Mouse (Mus musculus) lung, postnatal 0 days (tissue): ENCODE measurements around the gene Tufm. TPM values are rescaled to one million over a fixed set of nuclear protein-coding genes. Genes with fewer than 3 reads are reported as not detected.
"Not testable (repeated sequence)": the region's sequence is repeated elsewhere in the genome, so short reads cannot be mapped to it uniquely, and the experiment has no call there.

Experiments
- ATAC-seq: fragments of 200-750 bp; cut with Nextera tagmentation; 2 replicates; pipeline ENCODE4 v1.8.0; 2017; ENCODE audit warnings: moderate library complexity
- DNase-seq: peaks from one replicate; pipeline ENCODE4 v3.0.0-alpha.2; 2016; ENCODE audit warnings: low spot score
- H3K27ac ChIP-seq: fragments of 300-500 bp; sonication (generic); 2 replicates; pipeline ENCODE4 v1.5.1; 2014; ENCODE audit warnings: antibody characterized with exemption, mild to moderate bottlenecking, low read length, mixed read lengths
- H3K27me3 ChIP-seq: fragments of 300-500 bp; sonication (generic); replicated peaks from 2 replicates; pipeline ENCODE4 v1.6.1; 2014; ENCODE audit warnings: low read length, mixed read lengths; ENCODE audit not compliant: insufficient read depth
- H3K36me3 ChIP-seq: fragments of 300-500 bp; sonication (generic); 2 replicates; pipeline ENCODE4 v1.6.1; 2014; ENCODE audit warnings: low read length, mixed read lengths; ENCODE audit not compliant: insufficient read depth
- H3K4me1 ChIP-seq: fragments of 300-500 bp; sonication (generic); 2 replicates; pipeline ENCODE4 v1.6.1; 2014; ENCODE audit warnings: antibody characterized with exemption, low read depth, low read length, mixed read lengths; ENCODE audit not compliant: insufficient read depth
- H3K4me2 ChIP-seq: fragments of 300-500 bp; sonication (generic); replicated peaks from 2 replicates; pipeline ENCODE4 v1.6.1; 2014; ENCODE audit warnings: low read depth, mild to moderate bottlenecking, low read length, moderate library complexity, mixed read lengths
- H3K4me3 ChIP-seq: fragments of 300-500 bp; sonication (generic); 2 replicates; pipeline ENCODE4 v1.5.1; 2014; ENCODE audit warnings: low read depth, low read length
- H3K9ac ChIP-seq: fragments of 300-500 bp; sonication (generic); replicated peaks from 2 replicates; pipeline ENCODE4 v1.6.1; 2014; ENCODE audit warnings: low read depth, mild to moderate bottlenecking
- H3K9me3 ChIP-seq: fragments of 300-500 bp; sonication (generic); 2 replicates; pipeline ENCODE4 v1.6.1; 2016; ENCODE audit warnings: low read length, mixed read lengths
- CTCF ChIP-seq: IDR thresholded peaks from 2 replicates; pipeline ENCODE4 v1.5.1; 2016; ENCODE audit warnings: antibody characterized with exemption, mild to moderate bottlenecking
- EP300 ChIP-seq: IDR thresholded peaks from 2 replicates; pipeline ENCODE4 v1.6.1; 2016; ENCODE audit warnings: antibody characterized with exemption, mild to moderate bottlenecking, control low read depth
- WGBS: fragments of 180-500 bp; shearing (Covaris S2); extraction: QIAGEN DNeasy Blood & Tissue Kit; methylation state at CpG from one replicate; pipeline ENCODE4 v1.1.7; 2014; 5-methylcytosine and 5-hydroxymethylcytosine counted together
- polyA plus RNA-seq: library from polyadenylated mRNA; unstranded; fragments of >200 nt; fragmentation: Nextera tagmentation; extraction: Ambion mirVana; gene quantifications from 2 replicates; pipeline ENCODE4 v1.2.1, GENCODE M21; 2015

Gene Tufm
- polyA plus RNA-seq, 1 experiment from 2014 or later, result 47.3 TPM

DNA sequence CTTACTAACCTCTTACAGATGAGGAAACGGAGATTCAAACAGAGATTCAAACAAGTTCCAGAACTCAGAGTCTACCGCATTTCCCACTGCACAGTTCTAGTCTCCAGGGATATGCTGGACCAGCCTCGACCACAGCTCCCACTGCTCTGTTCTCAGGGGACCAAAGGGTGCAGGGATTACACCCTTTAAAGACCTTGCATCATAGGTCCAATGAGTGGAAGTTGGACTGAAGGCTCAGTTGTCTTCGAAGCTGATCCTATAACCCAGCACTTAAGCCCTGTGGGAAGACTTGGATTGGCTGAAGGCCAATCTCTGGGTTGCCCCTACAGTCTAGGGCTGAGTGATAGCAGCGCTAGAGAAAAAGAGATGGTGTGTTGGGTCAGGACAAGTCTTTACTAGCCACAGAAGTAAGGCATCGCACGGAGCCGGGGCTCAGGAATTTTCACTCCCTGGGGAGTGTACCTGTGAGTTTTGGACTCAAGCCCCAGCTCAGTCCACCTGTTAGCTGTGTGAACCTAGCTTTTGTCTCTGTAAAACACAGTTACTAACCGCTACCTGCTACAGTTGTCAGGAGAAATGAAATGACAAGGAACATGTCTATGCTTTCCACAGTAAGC, 13.6 kb upstream of the Tufm start:
- ATAC-seq (no peak), DNase-seq (no peak)
- H3K4me2 ChIP-seq, result peak overlapping the region; percentile 93
- H3K9me3 ChIP-seq, result no peaks in the 10 kb centered on the region
- H3K27me3 ChIP-seq, result no peaks in the 10 kb centered on the region
- TF ChIP-seq EP300 (no peak), CTCF (no peak)
- peak overlapping the region; percentile 93 for H3K9ac ChIP-seq
- WGBS, result 73% methylated on average over 9 of the region's 9 CpGs
- H3K4me3 ChIP-seq, result no peak overlapping the region
- no peaks in the 10 kb centered on the region; the same call in 1 of the 2 replicates for H3K4me1 ChIP-seq
- H3K27ac ChIP-seq, result no peak overlapping the region
- peaks cover 13% of the 10 kb centered on the region for H3K36me3 ChIP-seq

DNA sequence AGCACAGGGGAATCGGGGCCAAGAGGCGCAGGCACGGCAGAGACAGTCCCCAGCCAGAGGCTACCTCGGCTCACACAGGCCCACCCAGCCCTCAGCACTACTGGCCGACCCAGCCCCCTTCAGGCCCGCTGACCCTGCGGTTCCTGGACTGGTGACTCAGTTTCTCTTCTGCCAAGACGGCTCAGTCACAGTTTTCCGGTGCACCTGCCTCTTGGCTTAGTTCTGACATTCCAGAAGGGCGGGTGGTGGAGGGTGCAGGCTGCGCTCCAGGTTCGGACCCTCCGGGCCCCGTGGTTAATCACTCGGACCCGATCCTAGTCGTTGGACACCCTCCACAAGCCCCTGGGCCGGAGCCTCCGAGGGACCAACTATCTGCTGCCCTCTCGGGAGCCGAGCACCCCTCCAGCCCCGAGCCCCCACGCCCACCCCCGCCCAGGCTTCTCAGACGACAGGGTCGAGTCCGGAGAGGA, 12.6 kb upstream of the Tufm start:
- TF ChIP-seq EP300 (no peak), CTCF (no peak)
- Histone ChIP-seq H3K36me3 (peaks cover 10% of the 10 kb centered on the region; the same call in 1 of the 2 replicates), H3K4me2 (peak overlapping the region; percentile 93), H3K27me3 (no peaks in the 10 kb centered on the region), H3K9ac (peak overlapping the region; percentile 93), H3K4me3 (peak overlapping the region; percentile 84), H3K27ac (peak overlapping the region; percentile 93), H3K9me3 (no peaks in the 10 kb centered on the region), H3K4me1 (no peaks in the 10 kb centered on the region; the same call in 1 of the 2 replicates)
- 0% methylated on average over 21 of the region's 27 CpGs for WGBS
- ATAC-seq (peak; percentile 11), DNase-seq (peak; percentile 43)

DNA sequence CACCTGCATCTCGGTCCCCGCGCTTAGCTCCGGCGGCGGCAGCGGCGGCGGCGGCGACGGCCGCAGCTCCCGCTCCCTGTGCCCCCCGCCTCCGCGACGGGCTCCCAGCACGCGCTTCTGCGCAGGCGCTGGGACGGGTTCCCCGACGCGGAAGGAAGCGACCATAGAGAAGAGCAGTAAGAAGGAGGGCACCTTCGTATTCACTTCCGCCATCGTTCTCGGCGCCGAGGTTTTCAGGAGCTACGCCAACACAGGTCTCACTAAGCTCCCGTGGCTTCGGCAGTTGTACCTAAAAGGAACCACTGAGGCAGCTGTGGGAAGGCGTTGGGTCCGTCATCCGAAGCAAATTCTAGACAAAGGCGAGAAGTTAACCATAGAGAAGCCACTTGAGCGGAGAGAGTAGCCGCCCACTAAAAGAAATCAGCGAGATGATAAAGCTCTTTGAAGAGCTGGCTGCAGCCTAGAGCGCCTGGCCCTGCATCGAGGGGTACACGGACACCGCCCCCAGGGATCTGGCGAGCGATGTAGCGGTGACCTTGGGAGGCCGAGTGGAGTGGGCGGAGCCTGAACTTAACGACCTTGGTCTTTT, 12.1 kb upstream of the Tufm start, which contains the start of gene Sh2b1:
Sh2b1 (minus strand) TSS at position 432 of the 589 bp plus-strand sequence.
- no peaks in the 10 kb centered on the region for H3K9me3 ChIP-seq
- peak; percentile 95 for ATAC-seq
- no peaks in the 10 kb centered on the region for H3K27me3 ChIP-seq
- peak within 1 kb of the TSS; percentile 93 for H3K4me2 ChIP-seq
- TF ChIP-seq CTCF, result peak; percentile 55
- peak; percentile 62 for TF ChIP-seq EP300
- H3K27ac ChIP-seq, result peak within 1 kb of the TSS; percentile 93
- H3K4me1 ChIP-seq, result no peaks in the 10 kb centered on the region; the same call in 1 of the 2 replicates
- H3K4me3 ChIP-seq, result peak within 1 kb of the TSS; percentile 84
- WGBS, result under 1% methylated on average over 53 of the region's 53 CpGs
- peak within 1 kb of the TSS; percentile 93 for H3K9ac ChIP-seq
- H3K36me3 ChIP-seq, result peaks cover 10% of the 10 kb centered on the region; the same call in 1 of the 2 replicates
- peak; percentile 98 for DNase-seq

- no peaks in the 10 kb centered on the region for H3K27me3 ChIP-seq
- DNase-seq (peak; percentile 64), ATAC-seq (no peak)
- peak overlapping the region; percentile 56 for H3K4me2 ChIP-seq
- H3K9ac ChIP-seq, result no peak overlapping the region
- H3K4me1 ChIP-seq, result no peaks in the 10 kb centered on the region; the same call in 1 of the 2 replicates
- no peak overlapping the region for H3K27ac ChIP-seq
- no peak overlapping the region; the same call in 1 of the 2 replicates for H3K4me3 ChIP-seq
- H3K9me3 ChIP-seq, result no peaks in the 10 kb centered on the region
- TF ChIP-seq CTCF (peak; percentile 76), EP300 (no peak)
- no peaks in the 10 kb centered on the region for H3K36me3 ChIP-seq
- 21% methylated on average over 5 of the region's 5 CpGs for WGBS
Measured at GRCm38 (mm10) chr7:126481699-126482098, 5.5 kb upstream of the Tufm start.

DNA sequence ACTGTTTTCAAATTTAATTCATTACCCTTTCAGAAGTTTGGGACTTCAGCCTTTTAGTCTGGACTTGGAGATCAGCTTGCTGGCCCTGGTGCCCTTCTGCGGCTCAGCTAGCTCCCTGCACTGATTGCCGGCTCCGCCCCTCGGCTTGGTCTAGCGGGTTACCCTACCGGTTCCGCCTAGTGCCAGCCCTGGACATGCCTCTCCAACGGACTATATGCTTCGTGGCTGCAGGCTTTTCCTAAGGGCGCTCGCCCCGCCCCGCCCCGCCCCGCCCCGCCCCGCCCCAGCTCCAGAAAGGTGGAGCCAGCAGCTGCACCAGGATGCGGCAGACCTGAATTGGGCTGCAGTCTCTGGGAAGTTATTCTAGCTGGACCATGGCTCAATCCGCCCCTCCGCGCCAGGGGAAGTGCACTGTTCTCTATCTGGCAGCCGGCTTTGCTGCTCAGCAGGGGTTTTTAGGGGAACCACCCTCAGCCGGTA, 4.7 kb upstream of the Tufm start:
- TF ChIP-seq EP300 (no peak), CTCF (0 out of 2 replicates have a peak, but pooled peaks have one; percentile 5)
- ATAC-seq (peak; percentile 92), DNase-seq (peak; percentile 96)
- H3K27me3 ChIP-seq, result no peaks in the 10 kb centered on the region
- no peaks in the 10 kb centered on the region; the same call in 1 of the 2 replicates for H3K4me1 ChIP-seq
- peak overlapping the region; percentile 56 for H3K4me2 ChIP-seq
- no peaks in the 10 kb centered on the region for H3K9me3 ChIP-seq
- H3K4me3 ChIP-seq, result peak overlapping the region; percentile 19; the same call in 1 of the 2 replicates
- no peaks in the 10 kb centered on the region for H3K36me3 ChIP-seq
- no peak overlapping the region for H3K9ac ChIP-seq
- WGBS, result under 1% methylated on average over 22 of the region's 23 CpGs
- peak overlapping the region; percentile 65; the same call in 1 of the 2 replicates for H3K27ac ChIP-seq

DNA sequence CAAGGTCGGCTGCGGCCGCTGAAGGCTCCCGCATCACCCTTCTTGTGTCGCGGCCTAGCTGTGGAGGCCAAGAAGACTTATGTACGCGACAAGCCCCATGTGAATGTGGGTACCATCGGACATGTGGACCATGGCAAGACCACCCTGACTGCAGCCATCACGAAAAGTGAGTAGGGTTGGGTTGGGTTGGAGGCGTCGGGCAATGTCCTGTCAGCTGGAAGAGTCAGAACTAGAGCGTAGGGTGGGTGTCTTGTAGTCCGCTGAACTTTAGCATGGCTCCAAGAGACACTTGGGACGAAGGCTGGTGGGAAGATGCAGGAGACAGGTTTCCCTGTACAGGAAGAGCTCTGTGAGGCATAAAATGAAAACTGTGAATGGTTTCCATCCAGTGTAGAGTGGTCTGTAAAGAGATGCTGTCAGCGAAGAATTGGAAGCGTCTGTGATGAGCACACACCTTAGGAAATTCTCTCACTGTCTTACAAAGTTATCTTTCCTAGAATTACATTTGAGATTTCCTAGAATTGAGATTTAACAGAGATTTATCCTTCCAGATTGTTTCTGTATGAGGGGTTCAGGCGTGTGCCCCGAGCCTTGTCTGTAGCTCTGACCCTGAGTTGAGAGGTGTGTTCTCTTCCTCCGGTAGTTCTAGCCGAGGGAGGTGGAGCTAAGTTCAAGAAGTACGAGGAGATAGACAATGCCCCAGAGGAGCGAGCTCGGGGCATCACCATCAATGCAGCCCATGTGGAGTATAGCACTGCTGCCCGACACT, 640 bp downstream of the Tufm start:
- Histone ChIP-seq H3K4me3 (peak overlapping the region; percentile 59), H3K4me2 (peak overlapping the region; percentile 70), H3K9ac (peak overlapping the region; percentile 56), H3K36me3 (peaks cover 20% of the 10 kb centered on the region), H3K27ac (0 out of 2 replicates have a peak overlapping the region, but pooled peaks have one; percentile 57)
- not testable (repeated sequence) for H3K9me3 ChIP-seq, DNase-seq, H3K4me1 ChIP-seq, H3K27me3 ChIP-seq, ATAC-seq
- 14% methylated on average over 15 of the region's 25 CpGs for WGBS
